Mouse (Mus musculus) olfactory bulb, adult 2 months (tissue): ENCODE measurements around the gene Larp4.

Source experiments
- CTCF ChIP-seq: fragments of 200-500 bp; IDR thresholded peaks from 2 replicates; pipeline ENCODE4 v1.5.1; 2012; ENCODE audit warnings: low read depth, mild to moderate bottlenecking, low read length, moderate library complexity; ENCODE audit not compliant: insufficient read depth
- POLR2A ChIP-seq: fragments of 200-500 bp; IDR thresholded peaks from 2 replicates; pipeline ENCODE4 v1.6.1; 2012; ENCODE audit warnings: mild to moderate bottlenecking, low read depth, low read length, moderate library complexity; ENCODE audit not compliant: insufficient read depth

DNA sequence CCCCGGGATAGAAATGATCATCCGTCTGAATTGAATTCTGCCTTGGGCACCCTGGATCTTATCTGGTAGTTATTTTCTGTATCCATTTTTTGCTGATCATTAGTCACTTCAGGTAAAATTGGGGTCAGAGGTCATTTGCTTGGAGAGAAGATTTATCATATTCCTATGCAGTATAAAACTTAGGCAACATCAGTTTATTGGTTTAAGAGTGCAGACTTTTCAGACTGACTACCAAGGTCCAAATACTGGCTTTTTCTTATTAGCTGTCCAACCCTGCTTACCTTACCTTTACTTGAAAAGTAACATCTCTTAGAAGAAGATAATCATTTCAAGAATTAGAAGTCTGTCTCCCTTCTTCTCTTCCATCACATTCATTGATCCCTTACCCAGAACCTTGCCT, 9.8 kb downstream of the Larp4 start:
- no peak for TF ChIP-seq POLR2A
- no peak for TF ChIP-seq CTCF
